Mouse (Mus musculus) monocyte, adult 59 days (primary cell): ENCODE measurements around the gene Elovl4. TPM values are rescaled to one million over a fixed set of nuclear protein-coding genes. Genes with fewer than 3 reads are reported as not detected.

Experiments
- total RNA-seq, 2 experiments: library from RNA; stranded (reverse); gene quantifications; one replicate each; pipeline ENCODE4 v1.2.4; 2023

Elovl4 gene
- not detected for total RNA-seq

GRCm38 (mm10) chr9:83805977-83806815, at the start of gene Elovl4:
Gene Elovl4, minus strand, starts transcription at chr9:83806277.

GRCm38 (mm10) chr9:83833811-83834747, 28.0 kb upstream of the Elovl4 start, which contains the start of gene Ttk:
Gene Ttk, plus strand, starts transcription at chr9:83834689.

Other genes starting within 250 kb of the Elovl4 start
- gene Ttk, start 28.4 kb upstream of the Elovl4 start, total RNA-seq, result under 1 TPM; 0.36 to 0.89 TPM
- 1 to 10 TPM; 7.1 to 9.5 TPM for gene Bckdhb, start 118.9 kb upstream of the Elovl4 start, total RNA-seq